Mouse (Mus musculus) regulatory T cell (primary cell): Measurements from ENCODE around the gene Krt28.

ENCODE experiments used
- in situ Hi-C: fragments of 300-600 bp; cut with MboI, MseI; formaldehyde crosslinking; loops from one replicate; pipeline ENCODE4 v1.15.1; 2025; ENCODE audit warnings: high pct_unique_total_duplicates

Gene Krt28

DNA sequence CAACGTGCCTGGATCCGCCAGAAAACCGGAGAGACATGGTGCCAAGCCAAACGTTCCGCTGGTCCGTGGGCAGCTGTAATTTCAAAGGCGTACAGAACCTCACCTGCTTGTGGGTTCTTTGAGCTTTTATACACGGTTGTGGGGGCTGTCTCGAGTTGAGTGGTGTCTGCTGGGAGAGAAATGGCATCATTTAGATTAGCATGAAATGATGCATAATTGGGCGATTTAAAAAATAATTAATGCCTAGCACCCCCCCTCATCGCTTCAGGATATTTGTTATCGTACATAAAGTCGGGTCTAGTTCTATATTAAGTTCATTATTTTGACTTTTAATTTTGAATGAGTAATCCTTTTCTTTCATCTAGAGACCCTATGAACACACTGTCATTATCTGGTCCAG is at the start of gene Krt28:
Gene Krt28 (minus strand): TSS at position 101 of the 400 bp plus-strand sequence.
- in situ Hi-C loops, result no loop called here

- in situ Hi-C loops, result no loop called here
Observed at GRCm38 (mm10) chr11:99422159-99422558, 47.5 kb upstream of the Krt28 start, which contains the start of gene Krt12. TSS of gene Krt12 (minus strand) at chr11:99422259.

DNA sequence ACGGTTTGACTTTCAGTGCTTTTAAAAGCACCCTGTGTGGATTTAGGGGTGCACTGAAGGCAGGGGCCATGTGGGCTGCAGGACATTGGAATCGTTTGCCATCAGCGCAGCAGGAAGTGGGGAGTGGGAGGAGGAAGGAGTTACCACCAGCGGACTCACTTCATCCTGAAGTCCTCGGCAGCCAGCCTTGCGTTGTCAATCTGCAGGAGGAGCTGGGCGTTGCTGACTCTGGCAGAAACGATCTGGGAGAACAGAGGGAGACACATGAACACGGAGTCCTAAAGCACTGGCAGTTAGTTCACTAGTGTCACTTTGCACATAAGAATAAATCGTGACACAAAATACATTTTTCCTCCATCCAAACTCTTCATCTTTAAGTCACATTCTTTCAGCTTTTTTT is 45.9 kb upstream of the Krt28 start:
- in situ Hi-C loops, result no loop called here

GRCm38 (mm10) chr11:99417819-99418218 is 43.1 kb upstream of the Krt28 start:
- in situ Hi-C loops, result no loop called here

DNA sequence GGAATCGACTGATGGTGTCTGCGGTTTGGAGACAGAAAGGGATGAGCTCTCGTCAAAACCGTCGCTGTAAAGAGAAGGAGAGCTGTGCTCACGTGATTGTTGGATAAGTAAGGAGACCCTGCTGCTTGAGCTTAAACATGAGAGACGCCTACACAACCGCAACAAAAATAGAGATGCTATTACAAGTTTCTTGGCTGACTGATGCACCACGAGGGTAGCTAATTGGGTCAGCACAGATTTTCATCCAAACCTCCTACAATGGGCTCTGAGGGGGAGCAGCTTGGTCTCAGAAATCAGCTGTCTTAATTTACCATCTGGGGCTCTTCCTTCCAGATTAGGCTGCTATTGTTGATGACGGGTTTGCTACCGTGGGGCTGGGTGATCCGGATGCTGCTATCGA is 42.2 kb upstream of the Krt28 start:
- in situ Hi-C loops, result no loop called here

DNA sequence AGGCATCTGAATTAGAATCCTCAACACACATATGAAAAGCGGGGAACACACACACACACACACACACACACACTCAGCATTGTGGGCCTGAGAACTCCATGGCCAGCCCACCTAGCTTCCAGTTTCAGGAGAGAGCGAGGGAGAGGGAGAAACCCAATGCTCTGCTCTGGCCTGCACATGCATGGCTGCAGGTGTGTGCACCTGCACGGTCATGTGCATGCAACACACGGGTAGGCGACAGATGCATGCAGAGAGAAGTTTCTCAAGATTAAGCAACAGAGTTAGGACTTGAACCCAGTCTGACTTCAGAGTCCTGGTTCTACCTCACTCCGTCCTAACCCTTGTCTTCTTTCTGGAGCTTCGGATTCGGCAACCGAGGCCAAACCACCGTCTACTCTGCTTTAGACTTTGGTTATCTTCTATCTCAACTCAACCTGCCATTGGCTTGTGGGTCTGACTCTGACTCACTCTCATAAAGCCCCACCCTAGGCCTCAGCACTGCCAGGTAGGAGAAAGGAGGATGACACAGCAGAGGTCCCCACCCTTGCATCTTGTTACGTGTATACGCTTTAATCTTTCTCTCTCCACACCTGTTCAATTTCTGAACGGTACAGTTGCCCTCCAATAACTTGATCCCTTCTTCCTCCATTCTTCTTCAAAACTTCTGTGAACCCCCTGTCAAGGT is 39.9 kb upstream of the Krt28 start:
- in situ Hi-C loops, result no loop called here

GRCm38 (mm10) chr11:99413247-99413646 is 38.5 kb upstream of the Krt28 start:
- in situ Hi-C loops, result no loop called here

GRCm38 (mm10) chr11:99406186-99406585 is 31.5 kb upstream of the Krt28 start:
- in situ Hi-C loops, result no loop called here

GRCm38 (mm10) chr11:99399956-99400549 is 25.4 kb upstream of the Krt28 start:
- in situ Hi-C loops, result no loop called here

GRCm38 (mm10) chr11:99398832-99399231 is 24.1 kb upstream of the Krt28 start:
- in situ Hi-C loops, result no loop called here

- in situ Hi-C loops, result no loop called here
Observed at GRCm38 (mm10) chr11:99398084-99398483, 23.4 kb upstream of the Krt28 start.

DNA sequence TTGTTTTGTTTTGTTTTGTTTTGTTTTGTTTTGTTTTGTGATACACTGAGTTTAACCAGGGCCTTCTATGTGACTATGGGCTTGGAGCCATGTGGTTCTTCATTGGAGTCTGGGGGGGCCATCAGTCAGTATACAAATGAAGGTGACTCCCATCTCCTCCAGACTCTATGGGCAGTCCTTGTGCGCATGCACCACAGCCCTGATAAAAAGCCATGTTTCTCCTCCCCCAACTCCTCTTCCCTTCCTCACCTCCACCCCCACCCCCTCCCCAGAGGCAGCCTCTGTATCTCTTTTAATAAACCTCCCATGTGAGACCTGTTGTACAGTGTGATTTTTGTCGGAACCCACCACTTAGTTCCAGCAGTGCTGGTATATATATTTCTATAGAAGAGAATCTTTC is 22.0 kb upstream of the Krt28 start:
- in situ Hi-C loops, result no loop called here

GRCm38 (mm10) chr11:99396034-99396433 is 21.3 kb upstream of the Krt28 start:
- in situ Hi-C loops, result no loop called here

DNA sequence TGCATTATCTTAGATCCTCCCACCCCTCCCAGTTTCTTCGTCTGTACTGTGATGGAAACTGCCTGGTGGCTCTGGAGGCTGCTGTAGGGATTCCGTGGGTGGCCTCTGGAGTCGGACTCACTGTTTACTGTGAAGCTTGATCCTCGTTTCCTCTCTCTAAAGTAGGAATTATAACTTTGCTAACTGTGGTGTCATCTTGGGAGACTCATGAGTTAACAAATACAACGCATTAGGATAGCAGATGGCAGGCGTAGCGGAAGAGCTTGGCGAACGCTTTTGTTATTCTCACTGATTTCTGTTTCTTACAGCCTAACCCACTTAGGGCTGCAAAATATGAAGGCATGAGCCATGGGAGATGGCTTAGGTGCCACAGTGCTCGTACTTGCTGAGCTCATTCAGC is 17.8 kb upstream of the Krt28 start:
- in situ Hi-C loops, result no loop called here

DNA sequence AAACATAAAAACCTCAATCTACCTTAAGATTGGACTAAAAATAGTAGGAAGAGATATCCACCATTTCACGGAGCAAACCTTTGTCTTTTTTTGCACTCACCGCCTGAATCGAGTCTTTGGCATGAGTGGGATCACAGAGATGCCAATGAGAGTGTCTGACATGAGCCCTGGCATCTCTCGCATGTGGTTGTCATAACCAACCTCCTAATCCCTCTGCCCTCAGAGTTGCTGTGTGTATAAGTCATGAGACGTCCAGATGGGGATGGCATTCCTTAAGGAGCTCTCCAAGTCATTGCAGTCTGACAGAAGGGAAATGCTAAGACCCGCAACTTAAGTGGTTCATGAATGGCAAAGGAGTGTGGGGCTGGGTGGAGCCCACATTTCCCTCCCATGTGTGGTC is 16.7 kb upstream of the Krt28 start:
- in situ Hi-C loops, result no loop called here

- in situ Hi-C loops, result no loop called here
Observed at GRCm38 (mm10) chr11:99390866-99391265, 16.2 kb upstream of the Krt28 start.

DNA sequence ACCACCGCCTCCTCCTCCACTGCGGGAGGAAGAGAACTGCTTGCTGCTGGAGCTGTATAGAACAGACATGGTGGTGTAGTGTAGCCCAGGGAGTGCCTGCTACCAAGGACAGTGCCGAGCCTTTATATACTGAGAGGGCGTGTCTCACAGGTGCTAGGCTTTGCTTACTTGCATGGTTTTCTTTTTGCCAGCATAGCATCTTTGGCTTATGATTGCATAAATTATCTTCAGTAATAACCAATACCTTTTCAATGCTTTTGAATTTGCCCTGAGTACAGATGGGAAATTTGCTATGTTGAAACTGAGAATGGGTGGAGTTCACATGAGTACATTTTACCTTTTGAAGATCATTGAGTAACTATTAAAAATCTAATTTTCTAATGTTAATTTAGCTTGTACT is 14.6 kb upstream of the Krt28 start, which contains the start of gene Krt10:
Gene Krt10 (minus strand): TSS at position 101 of the 400 bp plus-strand sequence.
- in situ Hi-C loops, result no loop called here

- in situ Hi-C loops, result no loop called here
Observed at GRCm38 (mm10) chr11:99388661-99389060, 14.0 kb upstream of the Krt28 start.

GRCm38 (mm10) chr11:99385813-99386721 is 11.4 kb upstream of the Krt28 start:
- in situ Hi-C loops, result no loop called here

DNA sequence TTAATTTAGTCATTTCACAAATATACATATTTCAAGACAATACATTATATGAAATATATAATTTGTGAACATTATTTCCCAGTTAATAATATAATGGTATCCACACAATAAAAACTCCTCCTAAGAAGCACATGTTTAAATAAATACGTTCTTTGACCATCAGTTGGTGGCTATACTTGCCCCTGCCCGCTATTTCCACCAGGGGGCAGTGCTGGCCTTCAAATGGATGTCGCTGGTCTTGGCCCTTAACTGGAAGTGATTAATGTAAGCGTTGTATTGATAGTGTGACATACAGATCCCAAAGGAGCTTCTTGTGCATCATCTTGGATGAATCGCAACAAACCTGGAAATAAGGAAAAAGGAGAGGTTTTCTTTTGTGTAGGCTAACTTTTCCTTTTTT is 4.9 kb upstream of the Krt28 start:
- in situ Hi-C loops, result no loop called here

DNA sequence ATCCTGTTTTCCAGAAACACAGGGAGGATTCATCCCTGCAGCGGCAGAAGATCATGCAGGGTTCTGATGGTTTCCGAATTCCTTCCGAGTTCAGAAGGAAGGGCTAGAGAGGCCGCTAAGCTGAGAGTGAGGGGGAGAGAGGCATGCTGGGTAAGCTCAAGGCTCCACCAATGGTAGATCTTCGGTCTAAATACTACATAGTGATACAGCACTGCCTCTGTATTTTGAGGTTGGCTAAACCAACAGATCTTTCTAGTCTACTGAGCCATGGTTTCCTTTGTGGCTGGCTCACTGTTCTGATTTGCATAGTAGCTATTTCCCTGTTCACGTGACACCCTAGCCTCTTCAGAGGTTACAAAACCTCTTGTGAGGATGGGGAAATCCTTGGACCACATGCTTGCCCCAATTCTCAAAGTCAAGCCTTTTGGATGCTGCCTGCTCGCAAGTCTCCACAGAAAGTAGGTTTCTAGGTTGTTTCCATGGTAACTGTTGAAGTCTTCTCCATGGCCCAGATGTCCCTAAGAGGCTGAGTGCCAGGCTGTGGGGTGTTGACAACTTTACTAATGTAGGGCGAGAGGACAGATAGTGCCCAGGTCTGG is 4.8 kb downstream of the Krt28 start:
- in situ Hi-C loops, result no loop called here

DNA sequence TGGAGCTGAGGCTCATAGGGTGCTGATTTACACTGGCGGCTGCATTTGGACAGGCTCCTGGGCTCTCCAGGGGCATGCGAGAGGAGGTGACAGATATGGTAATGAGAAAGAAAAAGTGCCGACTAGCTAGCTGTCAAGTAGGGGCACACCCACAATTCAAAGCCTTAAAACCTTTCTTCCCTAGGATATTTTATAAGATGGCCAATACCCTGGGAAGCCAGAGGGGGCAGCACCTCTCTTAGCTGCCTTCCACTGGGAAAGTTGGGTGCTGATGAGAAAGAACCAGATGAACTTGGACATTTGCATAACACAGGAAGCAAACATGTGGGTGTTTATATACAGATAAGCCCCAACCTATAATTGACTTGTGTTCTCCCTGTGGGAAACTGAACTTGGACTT is 5.5 kb downstream of the Krt28 start:
- in situ Hi-C loops, result no loop called here
